Mouse (Mus musculus): ENCODE data around the gene Slc24a4.

Slc24a4 gene

GRCm38 (mm10) chr12:102128081-102128790 is at the start of gene Slc24a4:
Gene Slc24a4, plus strand, starts transcription at chr12:102128733.
- no peak for DNase-seq (ENCODE audit: low read depth, low spot score)

- no peak for DNase-seq (ENCODE audit: low read depth, low spot score)
Observed at GRCm38 (mm10) chr12:102082648-102083425, 45.7 kb upstream of the Slc24a4 start.

GRCm38 (mm10) chr12:102090535-102090934 is 38.0 kb upstream of the Slc24a4 start:
- DNase-seq (ENCODE audit: low read depth, low spot score) = no peak

GRCm38 (mm10) chr12:102092342-102093094 is 36.0 kb upstream of the Slc24a4 start:
- no peak for DNase-seq (ENCODE audit: low read depth, low spot score)

GRCm38 (mm10) chr12:102105990-102106389 is 22.5 kb upstream of the Slc24a4 start:
- no peak for DNase-seq (ENCODE audit: low read depth, low spot score)

GRCm38 (mm10) chr12:102108851-102109250 is 19.7 kb upstream of the Slc24a4 start:
- no peak for DNase-seq (ENCODE audit: low read depth, low spot score)

- DNase-seq (ENCODE audit: low read depth, low spot score) = no peak
Observed at GRCm38 (mm10) chr12:102112491-102112890, 16.0 kb upstream of the Slc24a4 start.

- DNase-seq (ENCODE audit: low read depth, low spot score) = no peak
Observed at GRCm38 (mm10) chr12:102112901-102113300, 15.6 kb upstream of the Slc24a4 start.

GRCm38 (mm10) chr12:102113391-102113790 is 15.1 kb upstream of the Slc24a4 start:
- no peak for DNase-seq (ENCODE audit: low read depth, low spot score)

- DNase-seq (ENCODE audit: low read depth, low spot score) = no peak
Observed at GRCm38 (mm10) chr12:102116580-102116979, 12.0 kb upstream of the Slc24a4 start.

- DNase-seq (ENCODE audit: low read depth, low spot score) = no peak
Observed at GRCm38 (mm10) chr12:102118014-102118413, 10.5 kb upstream of the Slc24a4 start.

GRCm38 (mm10) chr12:102127601-102128000 is 932 bp upstream of the Slc24a4 start:
- no peak for DNase-seq (ENCODE audit: low read depth, low spot score)

GRCm38 (mm10) chr12:102128791-102129507 is 416 bp downstream of the Slc24a4 start:
- DNase-seq (ENCODE audit: low read depth, low spot score) = no peak

GRCm38 (mm10) chr12:102129508-102130030 is 1.0 kb downstream of the Slc24a4 start:
- DNase-seq (ENCODE audit: low read depth, low spot score) = no peak

- no peak for DNase-seq (ENCODE audit: low read depth, low spot score)
Observed at GRCm38 (mm10) chr12:102139710-102140109, 11.2 kb downstream of the Slc24a4 start.

- DNase-seq (ENCODE audit: low read depth, low spot score) = no peak
Observed at GRCm38 (mm10) chr12:102141330-102141729, 12.8 kb downstream of the Slc24a4 start.

- DNase-seq (ENCODE audit: low read depth, low spot score) = no peak
Observed at GRCm38 (mm10) chr12:102147678-102148077, 19.1 kb downstream of the Slc24a4 start.

GRCm38 (mm10) chr12:102148746-102149145 is 20.2 kb downstream of the Slc24a4 start:
- no peak for DNase-seq (ENCODE audit: low read depth, low spot score)

- DNase-seq (ENCODE audit: low read depth, low spot score) = no peak
Observed at GRCm38 (mm10) chr12:102151185-102151584, 22.7 kb downstream of the Slc24a4 start.

GRCm38 (mm10) chr12:102153796-102154195 is 25.3 kb downstream of the Slc24a4 start:
- no peak for DNase-seq (ENCODE audit: low read depth, low spot score)

GRCm38 (mm10) chr12:102154815-102155214 is 26.3 kb downstream of the Slc24a4 start:
- no peak for DNase-seq (ENCODE audit: low read depth, low spot score)
